Mouse (Mus musculus) gastrocnemius, adult 18-20 months (tissue): ENCODE results near the gene Tecpr1. TPM values are rescaled to one million over a fixed set of nuclear protein-coding genes. Genes with fewer than 3 reads are reported as not detected.

Experiments used
- DNase-seq: peaks from one replicate; pipeline ENCODE4 v3.0.0; 2021; ENCODE audit warnings: low spot score
- total RNA-seq, 2 experiments: library from RNA; stranded (reverse); gene quantifications; 2 replicates each; pipeline ENCODE4 v1.2.3; 2021

Tecpr1 gene
- total RNA-seq, 2 experiments from 2014 or later, result 14.1 to 16.0 TPM

- no peak for DNase-seq
Measured at GRCm38 (mm10) chr5:144253212-144253611, 29.8 kb upstream of the Tecpr1 start.

DNA sequence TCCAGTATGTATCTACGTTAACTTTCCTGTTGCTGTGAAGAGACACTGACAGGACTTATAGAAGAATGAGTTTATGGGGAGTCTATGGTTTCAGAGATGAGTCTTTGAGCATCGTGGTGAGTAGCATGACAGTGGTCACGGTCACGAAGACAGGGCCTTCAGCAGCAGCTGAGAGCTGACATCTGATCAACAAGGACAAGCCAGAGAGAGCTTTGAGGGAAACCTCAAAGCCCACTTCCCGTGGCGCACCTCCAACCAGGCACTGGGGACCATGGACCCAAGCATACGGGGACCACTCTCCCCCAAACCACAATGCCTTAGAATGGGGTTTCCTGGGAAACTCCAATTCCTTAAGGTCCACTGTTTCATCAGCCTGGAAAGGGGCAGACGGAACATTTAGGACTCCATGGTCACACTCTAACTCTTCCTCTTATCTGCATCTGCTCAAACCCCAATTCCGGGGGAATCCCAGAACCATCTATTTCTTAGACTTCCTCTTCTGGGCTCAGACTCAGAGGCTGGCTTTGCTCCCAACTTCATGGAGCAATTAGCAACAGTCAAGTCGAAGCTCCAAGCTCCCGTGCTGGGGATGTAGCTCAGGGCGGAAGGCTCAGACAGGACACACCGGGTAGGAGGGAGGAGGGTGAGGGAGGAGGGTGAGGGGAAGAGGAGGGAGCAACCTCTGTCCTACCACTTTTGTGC is 28.6 kb upstream of the Tecpr1 start:
- DNase-seq, result no peak

- DNase-seq, result no peak
Measured at GRCm38 (mm10) chr5:144249871-144250270, 26.5 kb upstream of the Tecpr1 start.

- peak; percentile 11 for DNase-seq
Measured at GRCm38 (mm10) chr5:144247906-144248585, 24.6 kb upstream of the Tecpr1 start.

- DNase-seq, result no peak
Measured at GRCm38 (mm10) chr5:144247307-144247706, 23.9 kb upstream of the Tecpr1 start.

DNA sequence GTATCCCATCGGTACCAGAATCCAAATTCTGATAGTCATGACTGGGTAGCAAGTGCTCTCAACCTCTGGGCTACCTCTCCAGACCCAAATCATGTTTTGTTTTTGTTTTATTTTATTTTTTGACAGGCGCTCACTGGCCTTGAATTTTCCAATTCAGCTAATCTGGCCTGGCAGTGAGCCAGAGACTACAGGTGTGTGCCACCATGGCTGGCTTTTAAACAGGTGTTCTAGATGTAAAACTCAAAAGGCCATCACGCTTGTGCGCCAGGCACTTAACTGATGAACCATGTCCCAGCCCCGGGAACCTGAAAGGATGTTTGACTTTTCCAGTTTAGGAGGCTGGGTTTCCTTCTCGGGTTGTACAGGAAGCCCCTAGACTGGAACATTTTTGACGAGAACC is 23.3 kb upstream of the Tecpr1 start:
- DNase-seq, result no peak

DNA sequence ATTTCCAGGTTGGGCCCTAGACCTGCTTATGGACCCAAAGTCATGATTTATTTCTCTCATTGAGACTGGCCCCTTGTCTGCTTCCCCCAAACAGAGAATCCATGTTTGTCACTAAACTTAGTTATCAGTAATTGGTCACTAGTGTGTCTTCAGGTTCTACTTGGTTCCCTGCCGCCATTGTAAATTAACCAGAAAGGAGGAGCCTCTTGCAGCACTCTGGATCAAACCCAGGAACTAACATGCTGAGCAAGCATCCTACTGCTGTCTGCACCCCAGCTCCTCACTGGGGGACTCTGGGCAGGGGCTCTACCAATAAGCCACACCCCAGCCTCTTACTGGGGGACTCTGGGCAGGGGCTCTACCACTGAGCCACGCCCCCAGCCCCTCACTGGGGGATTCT is 22.2 kb upstream of the Tecpr1 start:
- no peak for DNase-seq

- no peak for DNase-seq
Measured at GRCm38 (mm10) chr5:144243901-144244487, 20.6 kb upstream of the Tecpr1 start, which contains the start of gene Bri3. Bri3 (plus strand) TSS chr5:144244437.

DNA sequence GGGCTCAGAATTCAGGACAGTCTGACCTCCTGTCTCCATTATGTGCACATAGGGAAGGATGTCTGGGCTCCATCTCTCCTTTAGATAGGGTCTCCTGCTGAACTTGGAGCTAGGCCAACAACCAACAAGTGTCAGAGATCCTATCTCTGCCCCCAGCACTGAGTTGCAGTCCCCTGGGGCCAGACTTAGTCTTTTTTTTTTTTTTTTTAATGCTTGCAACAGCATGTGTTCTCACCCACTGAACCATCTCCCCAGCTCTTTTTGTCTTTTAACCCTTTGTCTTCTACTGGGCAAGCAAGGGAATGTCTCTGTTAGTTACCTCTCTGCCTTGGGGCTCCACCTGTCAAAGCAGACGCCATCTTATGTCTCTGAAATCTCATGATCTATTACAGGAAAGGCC is 15.6 kb upstream of the Tecpr1 start:
- no peak for DNase-seq

GRCm38 (mm10) chr5:144234714-144235113 is 11.3 kb upstream of the Tecpr1 start:
- no peak for DNase-seq

DNA sequence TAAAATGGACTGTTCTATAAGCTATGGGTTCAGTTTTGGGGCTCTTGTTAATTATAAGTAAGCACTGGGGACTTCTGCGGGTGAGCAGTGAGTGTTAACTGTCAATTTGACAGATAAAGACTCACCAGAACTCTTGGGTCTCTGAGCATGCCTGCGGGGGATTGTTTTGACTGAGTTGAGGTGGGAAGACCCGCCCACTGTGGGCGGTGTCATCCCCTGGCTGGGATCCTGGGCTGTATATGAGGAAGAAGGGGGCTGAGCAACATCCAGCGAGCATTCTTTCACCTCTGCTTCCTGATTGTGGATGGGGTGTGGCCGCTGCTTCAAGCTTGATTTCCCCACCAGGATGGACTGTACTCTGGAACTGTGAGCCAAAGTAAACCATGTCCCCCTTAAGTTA is 10.8 kb upstream of the Tecpr1 start:
- DNase-seq, result no peak

DNA sequence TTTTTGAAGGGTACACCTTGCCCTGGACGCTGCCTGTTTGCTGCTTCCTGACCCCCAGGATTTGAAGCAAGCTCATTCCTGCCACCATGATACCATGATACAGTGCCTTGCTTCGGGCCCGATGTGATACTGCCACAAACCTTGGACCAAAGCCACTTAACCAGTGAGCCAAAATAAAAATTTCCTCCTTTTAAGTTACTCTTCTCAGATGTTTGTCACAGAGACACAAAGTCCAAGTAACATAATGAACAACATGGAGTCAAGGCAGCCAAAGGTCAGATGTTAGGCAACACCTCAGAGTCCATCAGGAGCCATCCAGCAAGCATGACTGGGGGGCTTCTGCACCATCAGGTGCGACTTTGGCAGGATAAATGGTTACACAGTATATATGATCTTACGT is 9.1 kb upstream of the Tecpr1 start:
- DNase-seq, result no peak

GRCm38 (mm10) chr5:144231410-144231809 is 8.0 kb upstream of the Tecpr1 start:
- no peak for DNase-seq

DNA sequence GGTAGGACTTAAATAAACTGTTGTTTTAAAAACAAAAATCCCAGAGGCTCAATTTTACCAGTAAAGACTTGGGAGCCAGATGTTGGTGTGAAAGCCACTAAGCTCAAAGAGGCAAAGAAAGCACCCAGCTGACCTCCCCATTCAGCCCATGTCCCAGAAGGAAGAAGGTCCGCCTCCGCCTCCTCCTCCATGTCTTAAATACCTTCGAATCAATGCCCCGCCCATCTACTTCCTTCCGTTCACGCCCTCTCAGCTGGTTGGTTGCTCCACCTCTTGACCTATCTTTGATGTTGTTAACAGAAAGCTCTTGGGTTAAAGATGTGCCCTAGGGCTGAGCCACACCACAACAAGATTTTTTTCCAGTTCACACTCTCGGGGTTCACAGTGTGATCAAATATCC is 6.8 kb upstream of the Tecpr1 start:
- no peak for DNase-seq

GRCm38 (mm10) chr5:144226220-144226619 is 2.8 kb upstream of the Tecpr1 start:
- DNase-seq, result no peak

GRCm38 (mm10) chr5:144223899-144224816 is 743 bp upstream of the Tecpr1 start:
- DNase-seq, result no peak

DNA sequence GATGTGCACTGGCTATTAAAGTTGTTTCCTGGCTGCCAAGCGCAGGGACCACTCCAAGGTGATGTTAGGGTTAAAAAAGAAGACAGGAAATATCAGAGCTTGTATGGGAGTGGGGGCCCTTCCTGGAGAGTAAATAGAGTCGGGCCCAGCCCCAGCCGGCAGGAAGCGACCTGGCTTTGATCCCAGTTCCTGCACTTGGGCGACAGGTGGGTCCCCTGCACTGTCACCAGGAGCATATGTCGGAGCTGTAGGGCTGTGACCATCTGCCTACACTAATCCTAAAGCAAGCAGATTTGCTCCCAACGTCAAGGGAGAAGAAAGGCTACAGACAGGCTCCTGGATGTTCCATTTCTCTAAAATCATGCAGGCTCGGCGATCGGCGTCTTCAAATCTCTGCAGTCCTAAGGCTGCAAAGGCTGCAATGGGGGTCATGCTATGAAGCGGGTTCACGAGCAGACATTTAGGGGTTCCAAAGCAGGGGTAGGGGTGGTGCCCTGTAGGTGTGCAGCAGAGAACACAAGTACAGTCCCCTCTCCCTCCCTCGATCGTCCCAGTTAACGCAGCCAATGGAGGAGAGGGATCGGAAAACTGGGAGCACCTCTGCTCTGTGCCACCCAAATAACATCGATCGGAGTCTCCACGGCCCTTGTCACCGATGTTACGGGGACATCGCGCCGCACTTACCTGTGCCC is 458 bp downstream of the Tecpr1 start:
- peak; percentile 30 for DNase-seq

GRCm38 (mm10) chr5:144221305-144221704 is 2.1 kb downstream of the Tecpr1 start:
- no peak for DNase-seq

GRCm38 (mm10) chr5:144219936-144220335 is 3.5 kb downstream of the Tecpr1 start:
- no peak for DNase-seq

- no peak for DNase-seq
Measured at GRCm38 (mm10) chr5:144219306-144219705, 4.1 kb downstream of the Tecpr1 start.

DNA sequence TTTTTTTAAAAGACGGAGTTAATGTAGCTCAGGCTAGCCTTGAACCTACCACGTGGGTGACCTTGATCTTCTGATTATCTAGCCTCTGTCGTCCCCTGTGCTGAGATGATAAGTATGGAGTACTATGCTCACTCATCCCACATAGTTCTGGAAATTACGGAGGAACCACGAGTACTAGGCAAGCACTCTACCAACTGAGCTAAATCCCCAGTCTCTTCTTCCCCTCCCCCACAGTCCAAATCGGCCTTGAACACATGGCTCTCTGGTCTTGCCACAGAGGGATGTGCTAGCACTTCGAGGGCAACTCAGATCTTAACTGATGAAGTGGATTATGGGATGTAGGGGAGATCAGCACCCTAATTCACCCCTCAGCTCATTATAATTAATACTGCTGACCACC is 5.4 kb downstream of the Tecpr1 start:
- DNase-seq, result no peak
